In the genomic region with DNA sequence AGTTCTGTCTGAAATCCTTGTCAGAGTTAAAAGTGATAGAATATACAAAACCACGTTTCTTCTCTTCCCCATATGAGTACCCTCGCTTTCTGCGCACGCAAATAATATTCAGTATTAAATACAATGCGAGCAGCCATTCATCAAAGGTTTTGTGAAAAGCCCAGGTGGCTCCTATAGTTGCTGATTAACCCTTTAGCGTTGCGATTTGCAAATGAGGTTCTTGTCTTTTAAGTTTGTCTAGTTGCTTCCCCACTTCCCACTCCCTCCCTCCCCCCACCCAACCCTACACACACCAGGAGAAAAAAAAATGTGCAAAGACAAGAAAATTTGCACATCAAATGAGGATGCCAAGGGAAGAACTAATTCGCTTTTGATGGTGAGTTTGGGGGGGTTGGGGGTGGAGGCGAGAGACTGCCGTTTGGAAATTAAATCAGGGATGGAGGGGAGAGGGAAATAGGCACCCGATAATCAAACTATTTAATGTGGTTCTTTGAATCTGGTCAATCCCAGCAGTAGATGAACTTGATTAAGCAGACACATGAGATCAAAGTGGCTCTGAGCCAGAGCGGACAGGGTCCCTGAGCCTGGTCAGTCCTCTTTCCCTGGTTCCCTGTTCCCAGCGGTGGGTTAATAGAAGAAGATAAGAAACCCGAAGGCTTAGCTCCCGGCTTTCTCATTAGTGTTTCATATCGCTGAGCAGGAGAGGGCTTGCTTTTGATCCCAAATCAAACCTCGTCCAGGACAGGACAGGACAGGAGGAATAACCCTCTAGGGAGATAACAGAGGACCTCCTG, we compare ENCODE assay signal across 8 mouse cellular contexts. TPM values are rescaled to one million over a fixed set of nuclear protein-coding genes. Genes with fewer than 3 reads are reported as not detected.
DNase-seq lines count a peak whose midpoint lies in the region; ATAC-seq lines count a peak whose summit lies in the region.

No protein-coding gene starts in this region.

- WGBS in kidney, embryonic 15.5 days: 2% methylated on average over 17 of the region's 17 CpGs
- under 1% methylated on average over 17 of the region's 17 CpGs for WGBS in forebrain, embryonic 10.5 days
- under 1% methylated on average over 17 of the region's 17 CpGs for WGBS in limb, embryonic 11.5 days
- 1% methylated on average over 17 of the region's 17 CpGs for WGBS in neural tube, embryonic 13.5 days

- peak overlapping the region; percentile 53 for H3K4me3 ChIP-seq in kidney, embryonic 15.5 days (replicated peaks)
- peak overlapping the region; percentile 46 for H3K4me3 ChIP-seq in forebrain, embryonic 10.5 days
- peak overlapping the region; percentile 31 for H3K4me3 ChIP-seq in limb, embryonic 11.5 days (ENCODE audit: low read depth, low read length)
- peak overlapping the region; percentile 41 for H3K4me3 ChIP-seq in neural tube, embryonic 13.5 days

- no peak for DNase-seq in kidney, postnatal 36 days
- DNase-seq in forebrain, embryonic 10.5 days (ENCODE audit: extremely low spot score, low spot score): peak; percentile 23
- no peak for DNase-seq in limb, embryonic 11.5 days (ENCODE audit: low spot score)
- no peak for DNase-seq in adrenal gland, postnatal 36 days
- DNase-seq in ovary, postnatal 14 days (ENCODE audit: low spot score): no peak

- no peaks in the 10 kb centered on the region for H3K36me3 ChIP-seq in kidney, embryonic 15.5 days
- H3K36me3 ChIP-seq in forebrain, embryonic 10.5 days (replicated peaks): no peaks in the 10 kb centered on the region
- H3K36me3 ChIP-seq in limb, embryonic 11.5 days (ENCODE audit: control insufficient read depth, insufficient read depth, low read length): no peaks in the 10 kb centered on the region
- no peaks in the 10 kb centered on the region for H3K36me3 ChIP-seq in neural tube, embryonic 13.5 days

- no peaks in the 10 kb centered on the region for H3K9me3 ChIP-seq in kidney, embryonic 15.5 days (replicated peaks)
- no peaks in the 10 kb centered on the region for H3K9me3 ChIP-seq in forebrain, embryonic 10.5 days
- no peaks in the 10 kb centered on the region for H3K9me3 ChIP-seq in limb, embryonic 11.5 days (ENCODE audit: control insufficient read depth, low read length)
- no peaks in the 10 kb centered on the region for H3K9me3 ChIP-seq in neural tube, embryonic 13.5 days

- H3K27me3 ChIP-seq in kidney, embryonic 15.5 days: peaks cover 65% of the 10 kb centered on the region
- peaks cover 94% of the 10 kb centered on the region for H3K27me3 ChIP-seq in forebrain, embryonic 10.5 days (ENCODE audit: poor library complexity, severe bottlenecking)
- H3K27me3 ChIP-seq in limb, embryonic 11.5 days (ENCODE audit: control insufficient read depth, insufficient read depth, low read length): peaks cover 8% of the 10 kb centered on the region
- H3K27me3 ChIP-seq in neural tube, embryonic 13.5 days: peaks cover 85% of the 10 kb centered on the region

- H3K27ac ChIP-seq in kidney, embryonic 15.5 days: no peak overlapping the region
- H3K27ac ChIP-seq in forebrain, embryonic 10.5 days: no peak overlapping the region
- H3K27ac ChIP-seq in limb, embryonic 11.5 days (replicated peaks; ENCODE audit: low read depth, low read length): no peak overlapping the region
- no peak overlapping the region for H3K27ac ChIP-seq in neural tube, embryonic 13.5 days (replicated peaks)

- peaks cover 23% of the 10 kb centered on the region for H3K4me1 ChIP-seq in kidney, embryonic 15.5 days
- peaks cover 46% of the 10 kb centered on the region for H3K4me1 ChIP-seq in forebrain, embryonic 10.5 days
- no peaks in the 10 kb centered on the region for H3K4me1 ChIP-seq in limb, embryonic 11.5 days (ENCODE audit: control insufficient read depth, insufficient read depth, low read length)
- peaks cover 31% of the 10 kb centered on the region for H3K4me1 ChIP-seq in neural tube, embryonic 13.5 days (replicated peaks)

- no peak overlapping the region for H3K9ac ChIP-seq in kidney, embryonic 15.5 days
- no peak overlapping the region for H3K9ac ChIP-seq in limb, embryonic 11.5 days (ENCODE audit: low read length)
- H3K9ac ChIP-seq in neural tube, embryonic 13.5 days: peak overlapping the region; percentile 57

- peak overlapping the region; percentile 83 for H3K4me2 ChIP-seq in kidney, embryonic 15.5 days
- H3K4me2 ChIP-seq in limb, embryonic 11.5 days (ENCODE audit: low read depth, severe bottlenecking): peak overlapping the region; percentile 71
- peak overlapping the region; percentile 64 for H3K4me2 ChIP-seq in neural tube, embryonic 13.5 days

- ATAC-seq in kidney, embryonic 15.5 days (replicated peaks; ENCODE audit: low FRiP score): no peak
- ATAC-seq in limb, embryonic 11.5 days (ENCODE audit: insufficient number of reproducible peaks, low FRiP score, low TSS enrichment, low read depth): no peak
- ATAC-seq in neural tube, embryonic 13.5 days (ENCODE audit: low read depth): no peak; the same call in 1 of the 2 replicates
- ATAC-seq in erythroid progenitor cell, adult 5-6 weeks (replicated peaks; ENCODE audit: low FRiP score, poor library complexity, severe bottlenecking): no peak

RNA-seq across cellular contexts. Expression of a gene that starts 0.6 kb away (rescaled TPM):
- 33.5 and 38.0 TPM in 2 replicates for polyA plus RNA-seq in kidney, embryonic 15.5 days (2015; fragmentation: Nextera tagmentation; extraction: Ambion mirVana)
- polyA plus RNA-seq in forebrain, embryonic 10.5 days (2016; fragmentation: Nextera tagmentation; extraction: Ambion mirVana): 3.4 and 4.3 TPM in 2 replicates
- 8.4 and 8.8 TPM in 2 replicates for polyA plus RNA-seq in limb, embryonic 11.5 days (2014; fragmentation: Nextera tagmentation; extraction: Ambion mirVana)
- 1.3 and 1.8 TPM in 2 replicates for polyA plus RNA-seq in neural tube, embryonic 13.5 days (2015; fragmentation: Nextera tagmentation; extraction: Ambion mirVana)
- not detected for total RNA-seq in adrenal gland, postnatal 36 days (2021)
- not detected in 2 replicates for total RNA-seq in erythroid progenitor cell, adult 5-6 weeks (2015; ENCODE audit: low replicate concordance)
- not detected in 2 replicates for total RNA-seq in erythroid progenitor cell, adult 5-6 weeks (2017; ENCODE audit: low replicate concordance)
